Mouse (Mus musculus): Measurements from ENCODE around the gene Arhgef28.

- TF ChIP-seq CTCF (IDR thresholded peaks at IDR 0.05; ENCODE audit: extremely low read depth, insufficient read depth, insufficient read length, insufficient replicate concordance) (no peak), POLR2A (IDR thresholded peaks at IDR 0.05; ENCODE audit: low read depth, low read length) (no peak)
Observed at GRCm38 (mm10) chr13:98013715-98014114, 192.5 kb downstream of the Arhgef28 start.
